Mouse (Mus musculus) bone marrow, adult 2 months (tissue): ENCODE data around the gene Abhd10.

Experiments used
- CTCF ChIP-seq: fragments of 200-500 bp; IDR thresholded peaks from 2 replicates; pipeline ENCODE4 v1.5.1; 2011; ENCODE audit warnings: low read length, control low read depth; ENCODE audit not compliant: control insufficient read depth, insufficient read depth
- POLR2A ChIP-seq: fragments of 200-500 bp; IDR thresholded peaks from 2 replicates; pipeline ENCODE4 v1.6.1; 2011; ENCODE audit warnings: low read depth, mild to moderate bottlenecking, control low read depth, low read length, borderline replicate concordance; ENCODE audit not compliant: control insufficient read depth

DNA sequence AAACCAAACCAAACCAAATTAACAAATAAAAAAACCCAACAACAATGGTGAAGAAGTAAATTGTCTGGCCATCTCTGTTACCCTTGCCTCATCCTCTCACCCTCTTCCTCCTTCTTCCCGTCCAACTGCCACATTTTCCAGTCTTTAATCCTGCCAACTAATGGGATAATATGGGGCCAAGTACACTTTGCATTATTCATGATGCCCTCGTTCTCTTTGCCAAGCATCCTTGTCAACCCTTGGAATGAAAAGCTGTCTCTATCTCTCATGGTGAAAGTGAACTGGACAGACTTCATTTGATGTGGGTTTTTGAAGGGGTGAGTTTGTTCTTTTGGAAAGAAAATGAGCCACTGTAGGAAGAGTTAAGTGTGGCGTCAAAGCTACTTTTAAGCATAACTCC is 49.9 kb downstream of the Abhd10 start:
- TF ChIP-seq CTCF (no peak), POLR2A (no peak)
